Comparison of ENCODE assay signal across 29 mouse cellular contexts in the genomic region with DNA sequence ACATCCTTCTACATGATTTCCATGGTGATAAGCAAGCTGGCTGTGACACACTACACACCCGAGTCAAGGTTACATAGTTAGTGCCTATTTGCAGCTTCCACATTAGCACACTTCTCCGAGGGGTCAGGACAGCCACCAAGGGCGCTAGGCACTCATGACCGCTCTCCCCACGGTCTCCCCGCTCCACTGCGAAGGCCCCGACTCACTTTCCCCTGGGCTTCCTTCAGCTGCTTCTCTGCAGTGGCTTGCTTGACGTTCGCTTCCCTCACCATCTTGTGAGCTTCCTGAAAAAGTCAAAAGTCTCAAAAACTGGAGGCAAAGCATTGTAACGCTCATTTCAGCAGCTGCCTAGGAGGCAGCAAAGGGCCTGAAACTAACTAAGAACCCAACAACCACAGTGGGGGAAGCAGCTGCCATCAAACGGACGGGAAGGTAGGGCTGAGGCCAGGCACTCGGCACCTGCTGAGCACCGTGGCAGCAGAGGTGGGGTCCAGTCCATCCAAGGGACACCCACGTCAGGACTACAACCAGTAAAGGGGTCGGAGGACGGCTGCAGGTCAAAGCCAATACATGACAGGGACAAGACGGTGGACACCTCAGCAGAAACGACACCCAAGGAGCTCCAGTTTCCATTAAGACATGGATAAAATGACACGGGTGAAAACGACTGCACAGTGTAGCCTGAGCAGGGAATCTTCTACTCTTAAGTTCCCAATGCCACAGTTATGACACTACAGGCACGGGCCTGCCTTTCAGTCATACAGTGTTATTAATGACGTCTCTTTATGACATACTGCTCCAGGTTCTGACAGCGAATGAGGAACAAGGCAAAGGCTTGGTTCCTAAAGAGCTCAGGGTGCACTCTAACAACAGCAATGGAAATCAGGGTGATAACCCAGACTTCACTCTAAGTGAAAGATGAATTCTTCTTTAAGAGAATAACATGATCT. TPM values are rescaled to one million over a fixed set of nuclear protein-coding genes. Genes with fewer than 3 reads are reported as not detected.
DNase-seq lines count a peak whose midpoint lies in the region; ATAC-seq lines count a peak whose summit lies in the region.
"Had no signal": no experiment of that assay in that cellular context is flagged by ENCODE, and none has a peak within 500 bp of the region (broad histone marks: within the 10 kb centered on the region; RNA-seq: fewer than 3 reads in every experiment).

No protein-coding gene starts in this region.

- peak; percentile 56 for ATAC-seq in megakaryocyte, adult 5-6 weeks (ENCODE audit: poor library complexity, severe bottlenecking)
- ATAC-seq: intestine, postnatal 0 days had no signal

- DNase-seq in CD4-positive helper T cell, adult 2 months (ENCODE audit: low read depth, low spot score), result peak; percentile 52
- peak; percentile 41 for DNase-seq in T-cell, adult 2 months (ENCODE audit: low spot score)
- peak; percentile 25 to 28 for DNase-seq in thymus, postnatal 10 days (ENCODE audit: low spot score in 2 of 2)
- DNase-seq in adrenal gland, adult 2 months, result no peak
- no peak for DNase-seq in layer of hippocampus, adult 11-12 months (ENCODE audit: low spot score)
- DNase-seq in urinary bladder, adult 18-20 months (ENCODE audit: low spot score in 2 of 2), result no peak
- DNase-seq: adrenal gland, postnatal 10 days; B cell, adult 2 months; cerebellum, adult 18-20 months; cerebellum, postnatal 36 days; gastrocnemius, postnatal 10 days; heart, postnatal 14 days; kidney, postnatal 4 days; layer of hippocampus, postnatal 36 days; lung, postnatal 10 days; midbrain, embryonic 14.5 days; spleen, adult 18-20 months had no signal

RNA-seq across cellular contexts. Expression of a gene that starts 22.9 kb away (rescaled TPM):
- total RNA-seq in megakaryocyte, adult 5-6 weeks (2015), result 0.09 TPM in 1 of 2 replicates, not detected in the other
- not detected in 2 replicates for total RNA-seq in megakaryocyte, adult 5-6 weeks (2017)
- total RNA-seq in adrenal gland, adult 2 months (2021), result under 1 TPM in 1 of 2 experiments, not detected in 1; 0.21 TPM
- 0.12 TPM in 1 of 2 replicates, not detected in the other for polyA plus RNA-seq in adrenal gland, adult 2 months (2012; rRNA removed)
- polyA plus RNA-seq: hindbrain, embryonic 14.5 days; liver, embryonic 15.5 days had no signal

RNA-seq across cellular contexts. Expression of a gene that starts 30.9 kb away (rescaled TPM):
- 5.6 and 6.0 TPM in 2 replicates for total RNA-seq in megakaryocyte, adult 5-6 weeks (2015)
- 8.2 and 14.5 TPM in 2 replicates for total RNA-seq in megakaryocyte, adult 5-6 weeks (2017)
- total RNA-seq in adrenal gland, adult 2 months (2021), result 10 to 100 TPM; 36.8 to 37.9 TPM
- polyA plus RNA-seq in adrenal gland, adult 2 months (2012; rRNA removed), result 45.4 and 52.2 TPM in 2 replicates

RNA-seq across cellular contexts. Expression of a gene that starts 52.8 kb away (rescaled TPM):
- total RNA-seq in megakaryocyte, adult 5-6 weeks (2015), result not detected in 2 replicates
- total RNA-seq in megakaryocyte, adult 5-6 weeks (2017), result not detected in 2 replicates
- total RNA-seq in adrenal gland, adult 2 months (2021), result not detected
- polyA plus RNA-seq in adrenal gland, adult 2 months (2012; rRNA removed), result not detected in 2 replicates
- total RNA-seq: adrenal gland, postnatal 10 days; gastrocnemius, postnatal 10 days; heart, adult 8-10 months; heart, postnatal 14 days; layer of hippocampus, postnatal 36 days; left cerebral cortex, postnatal 25 days had no signal
- polyA plus RNA-seq: embryonic facial prominence, embryonic 10.5 days; forebrain, embryonic 11.5 days; hindbrain, embryonic 14.5 days; intestine, postnatal 0 days; kidney, embryonic 15.5 days; limb, embryonic 14.5 days; liver, embryonic 15.5 days; midbrain, embryonic 14.5 days; neural tube, embryonic 14.5 days; stomach, embryonic 16.5 days had no signal

Comparison
In these comparisons a context has a peak if more than half of its experiments do, and no peak if none do; other contexts are left out.
1. DNase-seq: peak in CD4-positive helper T cell, adult 2 months (single experiment), T-cell, adult 2 months (single experiment) and thymus, postnatal 10 days (2 of 2); none in adrenal gland, adult 2 months (single experiment), layer of hippocampus, adult 11-12 months (single experiment) and urinary bladder, adult 18-20 months (0 of 2).